Mouse (Mus musculus): Measurements from ENCODE around the gene Svs6. TPM values are rescaled to one million over a fixed set of nuclear protein-coding genes. Genes with fewer than 3 reads are reported as not detected.

The Svs6 gene
- polyA plus RNA-seq, 1 experiment from 2014 or later, result not detected

GRCm38 (mm10) chr2:164356177-164356967 is 39.8 kb downstream of the Svs6 start:
- WGBS (ENCODE audit: insufficient replicate concordance), result 49% methylated on average over 11 of the region's 11 CpGs
- no peak overlapping the region for H3K4me3 ChIP-seq (replicated peaks)
- H3K27me3 ChIP-seq, result 0 out of 2 replicates have a peak, but pooled peaks cover 5% of the 10 kb centered on the region
- H3K4me1 ChIP-seq (replicated peaks), result no peaks in the 10 kb centered on the region
- no peak for ATAC-seq (ENCODE audit: insufficient read depth)
- no peaks in the 10 kb centered on the region for H3K9me3 ChIP-seq (replicated peaks)
- H3K9ac ChIP-seq, result no peak overlapping the region
- peak overlapping the region; percentile 13; the same call in 1 of the 2 replicates for H3K4me2 ChIP-seq
- H3K36me3 ChIP-seq (replicated peaks), result no peaks in the 10 kb centered on the region
- no peak overlapping the region for H3K27ac ChIP-seq (replicated peaks)

- H3K27ac ChIP-seq (replicated peaks), result no peak overlapping the region
- H3K4me1 ChIP-seq (replicated peaks), result no peaks in the 10 kb centered on the region
- no peak overlapping the region for H3K4me3 ChIP-seq (replicated peaks)
- no peaks in the 10 kb centered on the region for H3K9me3 ChIP-seq (replicated peaks)
- H3K36me3 ChIP-seq (replicated peaks), result no peaks in the 10 kb centered on the region
- no peak for ATAC-seq (ENCODE audit: insufficient read depth)
- H3K4me2 ChIP-seq, result no peak overlapping the region
- WGBS (ENCODE audit: insufficient replicate concordance), result 61% methylated on average over 3 of the region's 3 CpGs
- H3K27me3 ChIP-seq, result 0 out of 2 replicates have a peak, but pooled peaks cover 6% of the 10 kb centered on the region
- no peak overlapping the region for H3K9ac ChIP-seq
These were observed 41.8 kb downstream of the Svs6 start for GRCm38 (mm10) chr2:164358373-164358772.

GRCm38 (mm10) chr2:164359031-164359430 is 42.5 kb downstream of the Svs6 start:
- H3K27ac ChIP-seq (replicated peaks), result no peak overlapping the region
- ATAC-seq (ENCODE audit: insufficient read depth), result no peak

GRCm38 (mm10) chr2:164359668-164360067 is 43.1 kb downstream of the Svs6 start:
- Histone ChIP-seq H3K9me3 (replicated peaks) (no peaks in the 10 kb centered on the region), H3K9ac (no peak overlapping the region), H3K4me2 (no peak overlapping the region), H3K27me3 (0 out of 2 replicates have a peak, but pooled peaks cover 6% of the 10 kb centered on the region), H3K36me3 (replicated peaks) (no peaks in the 10 kb centered on the region), H3K4me3 (replicated peaks) (no peak overlapping the region), H3K27ac (replicated peaks) (no peak overlapping the region), H3K4me1 (replicated peaks) (no peaks in the 10 kb centered on the region)
- WGBS (ENCODE audit: insufficient replicate concordance), result 56% methylated on average over 5 of the region's 5 CpGs
- ATAC-seq (ENCODE audit: insufficient read depth), result no peak

More at GRCm38 (mm10) chr2:164359031-164359430, 42.5 kb downstream of the Svs6 start:
- no peaks in the 10 kb centered on the region for H3K36me3 ChIP-seq (replicated peaks)
- H3K4me1 ChIP-seq (replicated peaks), result no peaks in the 10 kb centered on the region
- H3K4me3 ChIP-seq (replicated peaks), result no peak overlapping the region
- WGBS (ENCODE audit: insufficient replicate concordance), result 63% methylated on average over 5 of the region's 5 CpGs
- H3K9me3 ChIP-seq (replicated peaks), result no peaks in the 10 kb centered on the region
- H3K27me3 ChIP-seq, result 0 out of 2 replicates have a peak, but pooled peaks cover 6% of the 10 kb centered on the region
- H3K4me2 ChIP-seq, result no peak overlapping the region
- no peak overlapping the region for H3K9ac ChIP-seq

- Histone ChIP-seq H3K4me3 (replicated peaks) (no peak overlapping the region), H3K4me2 (0 out of 2 replicates have a peak overlapping the region, but pooled peaks have one; percentile 13), H3K36me3 (replicated peaks) (no peaks in the 10 kb centered on the region), H3K27ac (replicated peaks) (no peak overlapping the region), H3K9me3 (replicated peaks) (no peaks in the 10 kb centered on the region), H3K9ac (no peak overlapping the region), H3K4me1 (replicated peaks) (no peaks in the 10 kb centered on the region), H3K27me3 (0 out of 2 replicates have a peak, but pooled peaks cover 6% of the 10 kb centered on the region)
- WGBS (ENCODE audit: insufficient replicate concordance), result 21% methylated on average over 13 of the region's 13 CpGs
- no peak for ATAC-seq (ENCODE audit: insufficient read depth)
These were observed 44.6 kb downstream of the Svs6 start for GRCm38 (mm10) chr2:164360974-164361657.

GRCm38 (mm10) chr2:164366947-164367346 is 50.4 kb downstream of the Svs6 start:
- H3K9me3 ChIP-seq (replicated peaks), result no peaks in the 10 kb centered on the region
- ATAC-seq (ENCODE audit: insufficient read depth), result no peak
- no peaks in the 10 kb centered on the region for H3K36me3 ChIP-seq (replicated peaks)
- H3K27me3 ChIP-seq, result no peaks in the 10 kb centered on the region
- H3K4me3 ChIP-seq (replicated peaks), result no peak overlapping the region
- 60% methylated on average over 3 of the region's 3 CpGs for WGBS (ENCODE audit: insufficient replicate concordance)
- no peak overlapping the region for H3K4me2 ChIP-seq
- H3K27ac ChIP-seq (replicated peaks), result no peak overlapping the region
- no peaks in the 10 kb centered on the region for H3K4me1 ChIP-seq (replicated peaks)
- no peak overlapping the region for H3K9ac ChIP-seq

Small RNA genes lying within 50 kb of the gene (microRNA-seq; reads per million reads assigned to microRNA genes)
- not detected for gene Mir7678

Other genes starting within 250 kb of the Svs6 start
- 12.4 and 14.3 TPM in 2 replicates for gene Stk4, start 246.4 kb upstream of the Svs6 start, polyA plus RNA-seq (2015; fragmentation: Nextera tagmentation; extraction: Ambion mirVana)
- 19.1 and 20.9 TPM in 2 replicates for gene Tomm34, start 245.6 kb upstream of the Svs6 start, polyA plus RNA-seq (2015; fragmentation: Nextera tagmentation; extraction: Ambion mirVana)
- gene Kcns1, start 145.6 kb upstream of the Svs6 start, polyA plus RNA-seq (2015; fragmentation: Nextera tagmentation; extraction: Ambion mirVana), result not detected in 2 replicates
- not detected in 2 replicates for gene Wfdc5, start 134.0 kb upstream of the Svs6 start, polyA plus RNA-seq (2015; fragmentation: Nextera tagmentation; extraction: Ambion mirVana)
- not detected in 2 replicates for gene Wfdc12, start 126.1 kb upstream of the Svs6 start, polyA plus RNA-seq (2015; fragmentation: Nextera tagmentation; extraction: Ambion mirVana)
- gene Wfdc15a, start 116.6 kb upstream of the Svs6 start, polyA plus RNA-seq (2015; fragmentation: Nextera tagmentation; extraction: Ambion mirVana), result not detected in 2 replicates
- 0.22 TPM in 1 of 2 replicates, not detected in the other for gene Wfdc15b, start 95.1 kb upstream of the Svs6 start, polyA plus RNA-seq (2015; fragmentation: Nextera tagmentation; extraction: Ambion mirVana)
- not detected in 2 replicates for gene Svs2, start 78.3 kb upstream of the Svs6 start, polyA plus RNA-seq (2015; fragmentation: Nextera tagmentation; extraction: Ambion mirVana)
- not detected in 2 replicates for gene Svs3b, start 60.1 kb upstream of the Svs6 start, polyA plus RNA-seq (2015; fragmentation: Nextera tagmentation; extraction: Ambion mirVana)
- gene Svs4, start 38.3 kb upstream of the Svs6 start, polyA plus RNA-seq (2015; fragmentation: Nextera tagmentation; extraction: Ambion mirVana), result not detected in 2 replicates
- gene Svs3a, start 27.5 kb upstream of the Svs6 start, polyA plus RNA-seq (2015; fragmentation: Nextera tagmentation; extraction: Ambion mirVana), result not detected in 2 replicates
- not detected in 2 replicates for gene Svs5, start 16.0 kb downstream of the Svs6 start, polyA plus RNA-seq (2015; fragmentation: Nextera tagmentation; extraction: Ambion mirVana)
- 21.3 and 24.2 TPM in 2 replicates for gene Slpi, start 72.3 kb downstream of the Svs6 start, polyA plus RNA-seq (2015; fragmentation: Nextera tagmentation; extraction: Ambion mirVana)
- gene Rbpjl, start 86.4 kb downstream of the Svs6 start, polyA plus RNA-seq (2015; fragmentation: Nextera tagmentation; extraction: Ambion mirVana), result 0.07 and 0.63 TPM in 2 replicates
- 0.28 and 0.32 TPM in 2 replicates for gene Matn4, start 88.4 kb downstream of the Svs6 start, polyA plus RNA-seq (2015; fragmentation: Nextera tagmentation; extraction: Ambion mirVana)
- 55.0 and 63.3 TPM in 2 replicates for gene Sdc4, start 127.1 kb downstream of the Svs6 start, polyA plus RNA-seq (2015; fragmentation: Nextera tagmentation; extraction: Ambion mirVana)
- gene Sys1, start 140.2 kb downstream of the Svs6 start, polyA plus RNA-seq (2015; fragmentation: Nextera tagmentation; extraction: Ambion mirVana), result 27.1 and 29.7 TPM in 2 replicates
- gene Gm20458, start 144.2 kb downstream of the Svs6 start, polyA plus RNA-seq (2015; fragmentation: Nextera tagmentation; extraction: Ambion mirVana), result 5.0 TPM in 1 of 2 replicates, not detected in the other
- not detected in 2 replicates for gene Trp53tg5, start 157.0 kb downstream of the Svs6 start, polyA plus RNA-seq (2015; fragmentation: Nextera tagmentation; extraction: Ambion mirVana)
- 2.2 and 6.2 TPM in 2 replicates for gene Dbndd2, start 169.4 kb downstream of the Svs6 start, polyA plus RNA-seq (2015; fragmentation: Nextera tagmentation; extraction: Ambion mirVana)
- gene Pigt, start 180.8 kb downstream of the Svs6 start, polyA plus RNA-seq (2015; fragmentation: Nextera tagmentation; extraction: Ambion mirVana), result 23.6 and 25.9 TPM in 2 replicates
- 1.7 TPM in 2 replicates for gene Wfdc2, start 245.7 kb downstream of the Svs6 start, polyA plus RNA-seq (2015; fragmentation: Nextera tagmentation; extraction: Ambion mirVana)